Mouse (Mus musculus) erythroblast, embryonic 14.5 days (primary cell): ENCODE measurements at regions not wholly inside any gene's neighbourhood (a gene's known extent, or its start where the extent isn't known, plus 50 kb on each side); places are given as distances from the start of the nearest gene placed in this dataset.
"Not testable (repeated sequence)": the region's sequence is repeated elsewhere in the genome, so short reads cannot be mapped to it uniquely, and the experiment has no call there.

Experiments
- GATA1 ChIP-seq: IDR thresholded peaks from 2 replicates; pipeline ENCODE4 v1.6.1; 2012; ENCODE audit warnings: low read length, inconsistent platforms, mixed read lengths
- TAL1 ChIP-seq: IDR thresholded peaks from 3 replicates; pipeline ENCODE4 v1.6.1; 2012; ENCODE audit warnings: low read length, inconsistent platforms, mixed read lengths

GRCm38 (mm10) chr19:8518933-8519332, 72.1 kb upstream of the Slc22a8 start:
- not testable (repeated sequence) for TF ChIP-seq GATA1, TAL1
